Mouse (Mus musculus): Measurements from ENCODE around the gene Gm525.
"Not testable (repeated sequence)": the region's sequence is repeated elsewhere in the genome, so short reads cannot be mapped to it uniquely, and the experiment has no call there.

Gm525 gene

DNA sequence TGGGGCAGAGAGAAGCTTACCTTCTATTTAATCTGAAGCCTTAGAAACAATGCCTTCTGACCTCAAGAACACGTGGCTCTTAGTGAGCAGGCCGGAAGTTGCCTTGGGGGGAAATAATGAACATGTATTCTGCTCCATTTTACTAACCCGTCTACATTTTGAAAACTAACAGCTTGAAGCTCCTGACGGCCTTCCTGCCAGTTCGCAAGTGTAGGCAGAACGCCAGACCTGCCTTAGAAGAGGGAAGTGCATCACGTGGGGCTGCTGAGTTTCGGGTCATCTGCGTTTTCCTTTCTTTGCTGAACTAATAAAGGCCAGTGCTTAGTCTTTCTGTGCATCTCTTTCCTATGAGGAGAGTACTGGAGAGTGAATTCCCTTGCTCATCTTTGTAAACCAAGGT lies 19.1 kb downstream of the Gm525 start:
- DNase-seq (ENCODE audit: inconsistent age in 2 of 2, low spot score in 1 of 2) = peak; percentile 28 to 66

DNA sequence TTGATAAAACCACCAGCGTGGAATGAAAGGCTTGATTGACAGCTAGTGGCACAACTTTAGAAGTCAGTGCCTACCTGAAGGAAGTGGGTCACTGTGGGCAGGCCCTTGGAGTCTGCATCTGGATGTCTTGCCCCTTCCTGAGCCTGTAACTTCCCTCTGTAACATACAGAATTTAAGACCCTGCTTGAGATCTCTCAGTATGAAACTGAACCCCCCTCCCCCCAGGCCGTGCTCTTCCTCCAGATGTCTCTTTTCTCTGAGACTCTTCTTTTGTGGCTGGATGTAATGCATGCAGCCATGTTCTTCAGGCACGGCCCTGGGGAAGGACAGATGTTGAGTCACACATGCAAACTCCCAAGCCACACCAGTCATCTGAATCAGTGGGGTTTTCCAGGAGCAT lies 21.7 kb downstream of the Gm525 start:
- peak in 1 of 2 experiments; percentile 47 for DNase-seq (ENCODE audit: inconsistent age in 2 of 2, low spot score in 1 of 2)

DNA sequence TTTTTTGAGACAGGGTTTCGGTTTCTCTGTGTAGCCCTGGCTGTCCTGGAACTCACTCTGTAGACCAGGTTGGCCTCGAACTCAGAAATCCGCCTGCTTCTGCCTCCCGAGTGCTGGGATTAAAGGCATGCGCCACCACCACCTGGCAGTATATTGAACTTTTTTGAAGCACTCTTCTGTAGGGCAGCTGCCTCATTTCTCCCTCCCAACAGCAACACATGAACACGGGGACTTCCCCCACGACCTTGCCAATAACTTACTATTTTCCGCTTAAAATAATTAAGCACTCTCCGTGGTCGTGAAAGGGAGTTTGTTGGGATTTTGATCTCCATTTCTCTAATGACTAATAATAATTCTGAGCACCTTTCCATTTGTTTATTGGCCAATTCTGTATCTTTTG lies 23.7 kb downstream of the Gm525 start:
- DNase-seq (ENCODE audit: inconsistent age in 2 of 2, low spot score in 1 of 2) = not testable (repeated sequence)

DNA sequence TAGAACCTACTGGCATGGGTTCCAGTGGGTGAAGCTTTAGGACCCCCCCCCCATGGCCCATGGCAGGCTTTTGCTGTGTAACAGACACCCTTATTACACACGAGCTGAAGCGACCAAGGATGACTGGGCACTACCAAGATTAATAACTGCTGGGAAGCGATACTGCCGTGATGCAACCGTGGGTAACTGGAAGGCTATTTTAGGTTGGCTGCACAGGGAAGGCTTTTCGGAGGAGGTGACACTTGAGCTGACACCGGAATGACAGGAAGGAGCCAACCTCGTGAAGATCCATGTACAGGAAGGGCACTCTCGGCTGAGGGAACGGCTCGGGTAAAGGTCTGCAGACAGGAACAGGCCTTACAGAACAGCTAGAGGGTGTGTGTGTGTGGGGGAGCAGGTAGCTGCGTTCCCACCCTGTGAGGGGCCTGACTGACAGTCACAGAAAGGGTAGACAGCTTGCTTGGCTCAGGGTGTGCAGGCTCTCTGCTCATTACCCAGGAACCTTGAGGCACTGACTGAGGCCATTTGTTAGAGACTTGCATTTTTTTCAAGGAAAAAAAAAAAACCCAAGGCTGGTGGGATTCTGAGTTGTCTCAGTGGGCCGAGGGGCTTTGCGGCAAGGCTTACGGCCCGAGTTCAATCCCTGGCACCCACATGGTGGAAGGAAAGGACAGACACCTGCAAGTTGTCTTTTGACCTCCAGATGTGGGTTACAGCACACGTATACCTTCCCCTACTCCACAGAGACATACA lies 24.6 kb downstream of the Gm525 start:
- DNase-seq (ENCODE audit: inconsistent age in 2 of 2, low spot score in 1 of 2) = peak in 1 of 2 experiments; percentile 63

DNA sequence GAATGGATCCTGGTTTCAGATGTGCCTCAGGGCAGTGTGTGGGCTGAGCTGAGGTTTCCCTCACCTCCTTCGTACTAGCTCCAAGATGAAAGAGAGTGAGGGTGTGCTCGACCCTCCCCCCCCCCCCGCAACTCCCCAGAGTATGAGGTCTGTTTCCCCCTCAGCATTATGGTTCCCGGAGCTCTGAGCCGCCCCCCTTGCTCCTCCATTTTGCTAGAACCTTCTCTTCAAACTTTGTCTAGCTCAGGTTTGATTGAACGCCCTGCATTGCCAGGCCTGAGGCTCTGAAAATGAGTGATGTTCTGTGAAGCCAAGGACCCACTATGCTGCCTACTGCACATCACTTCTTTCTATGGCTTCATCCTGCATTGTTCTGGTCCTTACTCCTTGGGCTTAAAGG lies 25.3 kb downstream of the Gm525 start:
- no peak for DNase-seq (ENCODE audit: inconsistent age in 2 of 2, low spot score in 1 of 2)

DNA sequence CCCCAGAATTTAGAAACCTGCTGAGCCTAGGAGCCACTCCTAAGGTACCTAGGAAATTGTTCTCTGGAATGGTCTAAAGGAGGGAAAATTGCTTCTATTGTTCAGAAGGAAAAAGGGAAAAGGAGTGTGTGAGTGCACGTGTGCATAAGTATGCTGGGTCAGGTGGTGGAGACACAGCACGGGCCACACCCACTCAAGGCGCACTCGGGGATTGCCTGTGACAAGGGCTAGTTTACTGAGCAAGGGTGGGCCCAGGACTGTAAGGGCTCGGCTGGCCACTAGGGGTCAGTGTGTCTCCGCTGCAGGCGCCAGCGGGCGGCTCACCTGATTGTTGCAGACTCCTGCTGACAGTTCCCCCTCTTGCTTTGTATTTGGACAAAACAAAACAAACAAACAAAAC lies 26.8 kb downstream of the Gm525 start:
- DNase-seq (ENCODE audit: inconsistent age in 2 of 2, low spot score in 1 of 2) = peak; percentile 89 to 96

DNA sequence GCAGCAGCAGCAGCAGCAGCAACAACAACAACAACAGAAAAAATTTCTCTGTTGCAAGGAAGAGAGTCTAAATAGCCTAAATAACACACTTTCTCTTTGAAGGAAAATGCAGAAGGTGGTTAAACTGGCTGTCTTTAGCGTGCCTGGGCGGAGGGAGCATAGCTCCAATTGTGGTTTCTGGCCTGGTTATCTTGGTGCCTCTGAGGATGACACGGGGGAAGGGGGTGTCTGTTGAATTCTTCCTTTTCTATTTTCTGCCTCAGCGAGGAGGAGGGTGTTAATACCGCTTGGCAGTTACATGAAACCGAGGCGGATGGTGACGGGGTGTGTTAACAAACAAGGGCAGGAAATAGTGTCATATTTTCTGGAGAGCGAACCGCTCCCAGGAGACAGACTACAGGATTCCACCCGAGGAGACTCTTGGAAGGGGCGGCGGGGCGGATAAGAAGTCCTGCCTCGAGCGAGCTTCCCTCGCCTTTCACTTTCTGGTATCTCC lies 27.2 kb downstream of the Gm525 start:
- peak; percentile 54 to 84 for DNase-seq (ENCODE audit: inconsistent age in 2 of 2, low spot score in 1 of 2)

DNA sequence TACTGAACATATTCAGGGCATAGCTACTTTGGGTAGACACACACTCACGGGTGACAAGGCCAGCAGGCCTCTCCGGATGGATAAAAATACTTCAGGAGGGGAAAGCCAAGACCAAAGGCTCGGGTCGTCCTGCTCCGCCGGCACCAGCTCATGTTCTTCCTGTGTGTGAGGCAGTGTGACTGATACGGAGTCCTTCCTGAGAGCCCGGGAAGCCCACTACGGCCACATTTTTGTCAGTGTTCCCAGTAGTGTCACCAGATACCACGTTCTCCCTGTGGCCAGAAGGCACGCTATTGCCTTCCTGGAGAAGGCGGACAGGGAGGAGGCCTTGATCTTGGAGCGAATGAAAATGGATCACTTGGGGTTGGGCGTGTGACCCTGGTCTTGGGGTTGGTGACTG lies 29.5 kb downstream of the Gm525 start:
- DNase-seq (ENCODE audit: inconsistent age in 2 of 2, low spot score in 1 of 2) = peak; percentile 41 to 61

DNA sequence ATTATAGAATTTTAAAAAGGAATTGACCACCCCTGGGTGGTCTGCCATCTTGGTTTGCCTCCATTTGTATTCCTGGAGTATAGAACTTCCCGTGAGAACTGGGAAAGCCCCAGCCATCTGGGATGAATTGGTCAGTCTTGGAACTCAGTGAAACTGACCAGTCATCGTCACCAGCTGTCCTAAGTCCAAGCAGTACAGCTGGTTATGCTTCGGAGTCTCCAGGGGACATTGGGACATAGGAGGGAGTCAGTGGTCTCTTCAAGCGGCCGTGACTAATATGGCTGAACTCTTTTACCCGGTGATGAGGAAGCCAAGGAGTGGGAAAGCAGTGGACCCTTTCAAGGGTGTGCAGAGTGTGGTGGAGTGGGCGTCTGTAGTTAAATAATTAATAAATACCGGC lies 31.6 kb downstream of the Gm525 start:
- no peak for DNase-seq (ENCODE audit: inconsistent age in 2 of 2, low spot score in 1 of 2)

DNA sequence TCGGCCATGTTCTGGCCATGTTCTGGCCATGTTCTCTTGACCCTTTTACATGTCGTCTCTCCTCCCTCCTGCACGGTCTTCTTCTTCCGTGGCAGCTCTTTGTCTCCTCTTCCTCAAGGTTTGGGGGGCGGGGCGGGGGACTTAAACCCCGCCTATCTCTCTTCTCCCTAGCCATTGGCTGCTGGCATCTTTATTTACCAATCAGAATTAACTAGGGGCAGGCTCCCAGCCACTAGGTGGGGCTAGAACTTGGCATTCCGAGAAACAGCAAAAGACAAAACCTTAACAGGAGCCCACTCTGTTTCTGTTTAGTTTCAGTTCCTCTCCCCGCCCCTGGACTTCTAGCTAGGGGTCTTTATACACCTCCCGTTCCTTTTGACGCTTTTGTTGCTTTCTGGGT lies 32.2 kb downstream of the Gm525 start:
- DNase-seq (ENCODE audit: inconsistent age in 2 of 2, low spot score in 1 of 2) = no peak

DNA sequence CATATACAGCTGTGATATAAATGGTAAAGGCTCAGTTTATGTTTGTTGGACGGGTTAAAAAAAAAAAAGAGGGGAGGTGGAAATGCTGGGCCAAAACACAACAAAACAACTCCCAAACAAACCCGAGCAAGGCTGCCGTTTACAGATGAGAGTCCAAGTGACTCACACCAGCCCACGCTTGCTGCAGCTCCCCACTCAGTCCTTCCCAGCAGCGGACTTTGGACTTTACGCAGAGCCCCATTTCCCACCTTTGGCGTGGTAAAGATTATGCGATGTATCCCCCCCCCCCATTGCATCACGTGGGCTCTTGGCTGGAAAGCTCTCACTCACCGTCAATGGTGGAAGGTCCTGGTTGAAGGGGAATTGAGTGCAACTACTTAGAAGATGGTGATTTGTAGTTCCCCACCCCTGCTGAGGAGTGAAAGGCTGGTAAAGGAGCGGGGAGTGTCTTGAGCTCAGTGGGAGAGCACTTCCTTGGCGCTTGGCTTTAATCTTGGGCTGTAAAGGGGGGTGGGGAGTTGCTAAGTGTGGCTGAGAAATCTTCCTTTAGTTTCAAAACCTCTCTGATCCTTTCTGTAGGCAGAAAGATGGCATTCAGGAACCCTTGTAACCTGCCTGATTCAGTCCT lies 33.7 kb downstream of the Gm525 start:
- DNase-seq (ENCODE audit: inconsistent age in 2 of 2, low spot score in 1 of 2) = no peak

DNA sequence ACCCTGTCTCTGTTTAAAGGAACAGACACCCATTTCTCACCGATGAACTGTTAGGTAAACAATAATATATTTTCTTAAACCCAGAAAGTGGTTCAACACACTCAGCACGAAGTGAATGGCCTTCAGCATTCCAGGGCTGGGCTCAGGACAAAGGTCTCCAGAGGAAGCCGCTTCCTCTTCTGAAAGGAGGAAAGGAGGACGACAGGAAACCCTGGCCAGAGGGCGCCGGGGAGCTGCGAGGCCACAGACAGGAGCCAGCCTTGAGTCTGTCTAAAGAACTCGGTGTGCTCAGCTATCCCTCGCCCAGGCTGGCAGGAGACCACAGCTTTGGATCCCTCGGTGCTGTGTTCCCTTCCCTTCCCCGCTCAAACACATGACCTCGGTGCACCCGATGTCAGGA lies 50.8 kb downstream of the Gm525 start:
- peak; percentile 65 to 77 for DNase-seq (ENCODE audit: inconsistent age in 2 of 2, low spot score in 1 of 2)

DNA sequence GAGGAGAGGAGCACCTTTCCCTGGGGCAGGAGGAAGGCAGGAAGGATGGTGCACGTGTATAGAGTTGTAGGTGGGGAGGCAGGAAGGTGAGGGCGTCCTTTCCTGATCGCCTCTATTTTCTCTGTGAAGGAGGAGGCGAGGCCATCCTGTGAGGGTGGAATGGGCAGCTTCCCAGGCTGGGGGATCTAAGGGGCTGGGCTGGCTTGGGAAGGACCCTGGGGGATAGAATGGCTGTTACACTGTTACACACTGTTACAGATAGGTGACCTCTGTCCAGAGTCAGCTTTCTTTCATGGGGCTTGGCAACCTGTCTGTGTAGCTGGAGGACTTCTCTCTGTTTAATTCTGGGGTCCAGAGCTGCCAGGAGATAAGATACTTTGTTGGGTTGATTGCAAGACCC lies 57.2 kb downstream of the Gm525 start:
- DNase-seq (ENCODE audit: inconsistent age in 2 of 2, low spot score in 1 of 2) = no peak

DNA sequence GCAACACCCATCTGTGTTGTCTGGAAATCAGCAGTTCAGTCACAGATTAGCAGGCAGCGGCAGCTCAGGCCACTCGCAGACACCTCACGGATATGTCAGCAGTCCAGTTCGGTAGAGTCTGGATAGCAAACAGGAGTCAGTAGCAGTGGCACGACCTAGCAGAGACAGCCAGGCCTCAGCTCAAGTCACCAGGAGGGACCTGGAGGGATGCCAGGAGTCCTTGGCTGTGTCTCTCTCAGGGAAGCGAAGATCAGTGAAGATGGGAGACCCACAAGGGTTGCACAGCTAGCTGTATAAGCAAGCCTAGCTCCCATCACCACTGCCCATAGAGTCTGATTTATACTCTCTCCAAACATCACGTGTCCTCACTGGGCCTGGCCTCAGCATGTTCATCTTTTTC lies 58.8 kb downstream of the Gm525 start:
- DNase-seq (ENCODE audit: inconsistent age in 2 of 2, low spot score in 1 of 2) = peak; percentile 13 to 63

DNA sequence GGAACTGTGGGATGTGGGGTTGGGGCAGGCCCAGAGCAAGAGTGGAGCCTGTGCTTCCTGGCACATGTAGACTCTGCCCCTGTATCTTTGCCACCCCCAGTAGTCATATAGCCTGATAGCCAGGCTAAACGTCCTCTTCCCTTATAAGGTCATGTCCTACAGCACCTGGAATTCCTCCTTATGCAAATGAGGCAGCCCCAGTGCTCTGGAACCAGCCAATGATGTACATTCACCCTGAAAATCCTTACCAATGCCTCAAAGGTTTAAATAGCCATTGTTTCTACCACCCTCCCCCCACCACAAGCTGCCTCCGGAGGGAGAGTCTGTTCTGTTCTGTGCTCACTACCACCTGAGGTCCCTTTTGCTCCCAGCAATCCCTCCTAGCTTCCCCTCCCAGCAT lies 60.6 kb downstream of the Gm525 start:
- no peak for DNase-seq (ENCODE audit: inconsistent age in 2 of 2, low spot score in 1 of 2)

DNA sequence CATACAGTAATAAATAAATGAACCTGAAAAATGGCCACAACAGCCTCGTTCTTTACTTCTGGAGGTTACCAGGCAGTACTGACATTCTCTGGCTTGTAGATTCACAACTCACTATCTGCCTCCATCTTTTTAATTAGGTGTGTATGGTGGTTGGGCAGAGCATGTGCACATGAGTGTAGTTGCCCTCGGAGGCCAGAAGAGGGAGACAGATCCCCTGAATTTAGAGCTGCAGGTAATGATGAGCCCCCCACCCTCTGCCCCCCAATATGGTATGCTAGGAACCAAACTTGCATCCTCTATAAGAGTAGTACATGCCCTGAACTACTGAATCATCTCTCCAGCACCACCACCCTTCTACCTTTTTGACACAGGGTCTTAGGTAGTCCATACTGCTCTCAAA lies 64.3 kb downstream of the Gm525 start:
- DNase-seq (ENCODE audit: inconsistent age in 2 of 2, low spot score in 1 of 2) = no peak

Measured in adrenal gland, adult (tissue).